Mouse (Mus musculus): ENCODE measurements around the gene Polr1c. TPM values are rescaled to one million over a fixed set of nuclear protein-coding genes. Genes with fewer than 3 reads are reported as not detected.

Polr1c gene
- polyA plus RNA-seq, 1 experiment from 2014 or later, result 96.1 TPM

DNA sequence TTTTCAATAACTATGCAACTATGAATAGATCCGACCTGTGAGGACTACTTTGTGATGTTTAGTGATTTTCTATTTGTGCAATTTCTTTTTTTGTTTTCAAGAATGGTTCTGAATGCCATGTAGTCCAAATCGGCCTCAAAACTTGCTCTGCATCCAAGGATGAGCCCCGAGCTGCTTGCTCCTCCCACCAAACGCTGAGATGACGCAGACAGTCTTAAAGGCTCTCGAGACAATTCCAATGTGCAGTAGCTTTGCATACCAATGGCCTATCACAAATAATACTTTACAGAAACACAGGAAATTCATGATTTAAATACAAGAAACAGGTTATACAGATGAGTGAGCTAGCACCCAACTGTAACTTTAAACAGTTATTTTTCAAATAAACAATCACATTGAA, 46.7 kb downstream of the Polr1c start:
- Histone ChIP-seq H3K4me1 (peaks cover 40% of the 10 kb centered on the region), H3K36me3 (ENCODE audit: poor library complexity, severe bottlenecking) (peaks cover 41% of the 10 kb centered on the region)

More for the DNA sequence above, 46.7 kb downstream of the Polr1c start:
- ATAC-seq, result no peak
- H3K9me3 ChIP-seq (replicated peaks), result no peaks in the 10 kb centered on the region
- H3K9ac ChIP-seq, result peak overlapping the region; percentile 89
- WGBS, result 64% methylated on average over 6 of the region's 6 CpGs
- H3K27ac ChIP-seq, result no peak overlapping the region
- no peaks in the 10 kb centered on the region for H3K27me3 ChIP-seq
- H3K4me3 ChIP-seq, result peak overlapping the region; percentile 79
- H3K4me2 ChIP-seq, result peak overlapping the region; percentile 79

MicroRNAs within 50 kb of the gene (microRNA counts, 519-probe panel; counts per million panel counts)
- 177 counts per million, percentile 53 among the panel's probes with 10 or more counts for microRNA mmu-miR-693-3p
- 177 counts per million, percentile 53 among the panel's probes with 10 or more counts for microRNA mmu-miR-693-5p

Small RNAs within 50 kb of the gene (microRNA-seq; reads per million reads assigned to microRNA genes)
- gene Mir693, result not detected

Other genes with a start within 250 kb of the Polr1c start
- 2.7 and 3.7 TPM in 2 replicates for gene Vegfa, start 215.7 kb downstream of the Polr1c start, polyA plus RNA-seq (2015; fragmentation: Nextera tagmentation; extraction: Ambion mirVana)
- gene Mrps18a, start 137.1 kb downstream of the Polr1c start, polyA plus RNA-seq (2015; fragmentation: Nextera tagmentation; extraction: Ambion mirVana), result 136 and 137 TPM in 2 replicates
- gene Rsph9, start 103.8 kb downstream of the Polr1c start, polyA plus RNA-seq (2015; fragmentation: Nextera tagmentation; extraction: Ambion mirVana), result 22.1 and 26.1 TPM in 2 replicates
- 30.9 and 31.9 TPM in 2 replicates for gene Mad2l1bp, start 94.5 kb downstream of the Polr1c start, polyA plus RNA-seq (2015; fragmentation: Nextera tagmentation; extraction: Ambion mirVana)
- 38.3 and 43.1 TPM in 2 replicates for gene Gtpbp2, start 87.0 kb downstream of the Polr1c start, polyA plus RNA-seq (2015; fragmentation: Nextera tagmentation; extraction: Ambion mirVana)
- 10.9 and 11.2 TPM in 2 replicates for gene Polh, start 45.4 kb downstream of the Polr1c start, polyA plus RNA-seq (2015; fragmentation: Nextera tagmentation; extraction: Ambion mirVana)
- gene Xpo5, start 45.3 kb downstream of the Polr1c start, polyA plus RNA-seq (2015; fragmentation: Nextera tagmentation; extraction: Ambion mirVana), result 45.0 and 51.3 TPM in 2 replicates
- gene Yipf3, start within 50 bp of the Polr1c start, polyA plus RNA-seq (2015; fragmentation: Nextera tagmentation; extraction: Ambion mirVana), result 80.3 and 84.0 TPM in 2 replicates
- gene Lrrc73, start 5.5 kb upstream of the Polr1c start, polyA plus RNA-seq (2015; fragmentation: Nextera tagmentation; extraction: Ambion mirVana), result 4.9 and 5.8 TPM in 2 replicates
- gene Tjap1, start 35.0 kb upstream of the Polr1c start, polyA plus RNA-seq (2015; fragmentation: Nextera tagmentation; extraction: Ambion mirVana), result 36.9 and 38.9 TPM in 2 replicates
- gene Dlk2, start 49.4 kb upstream of the Polr1c start, polyA plus RNA-seq (2015; fragmentation: Nextera tagmentation; extraction: Ambion mirVana), result 2.6 and 2.9 TPM in 2 replicates
- gene Abcc10, start 80.3 kb upstream of the Polr1c start, polyA plus RNA-seq (2015; fragmentation: Nextera tagmentation; extraction: Ambion mirVana), result 6.3 and 6.4 TPM in 2 replicates
- gene Zfp318, start 135.7 kb upstream of the Polr1c start, polyA plus RNA-seq (2015; fragmentation: Nextera tagmentation; extraction: Ambion mirVana), result 7.2 and 11.0 TPM in 2 replicates
- gene Crip3, start 180.9 kb upstream of the Polr1c start, polyA plus RNA-seq (2015; fragmentation: Nextera tagmentation; extraction: Ambion mirVana), result 0.75 and 0.89 TPM in 2 replicates
- 0.13 TPM in 1 of 2 replicates, not detected in the other for gene Slc22a7, start 190.4 kb upstream of the Polr1c start, polyA plus RNA-seq (2015; fragmentation: Nextera tagmentation; extraction: Ambion mirVana)
- 3.7 and 4.1 TPM in 2 replicates for gene Ttbk1, start 239.6 kb upstream of the Polr1c start, polyA plus RNA-seq (2015; fragmentation: Nextera tagmentation; extraction: Ambion mirVana)
- gene Dnph1, start 248.7 kb upstream of the Polr1c start, polyA plus RNA-seq (2015; fragmentation: Nextera tagmentation; extraction: Ambion mirVana), result 51.2 and 59.0 TPM in 2 replicates

Measured in forebrain, embryonic 13.5 days (tissue).